Mouse (Mus musculus) ovary, postnatal 10 days (tissue): Measurements from ENCODE around the gene Fam89b.

ENCODE experiments used
- DNase-seq: peaks from one replicate; pipeline ENCODE4 v3.0.0; 2022; ENCODE audit warnings: low spot score

Gene Fam89b

GRCm38 (mm10) chr19:5680432-5680831 lies 49.0 kb downstream of the Fam89b start:
- no peak for DNase-seq
